Mouse (Mus musculus): Measurements from ENCODE around the gene Per2.

DNA sequence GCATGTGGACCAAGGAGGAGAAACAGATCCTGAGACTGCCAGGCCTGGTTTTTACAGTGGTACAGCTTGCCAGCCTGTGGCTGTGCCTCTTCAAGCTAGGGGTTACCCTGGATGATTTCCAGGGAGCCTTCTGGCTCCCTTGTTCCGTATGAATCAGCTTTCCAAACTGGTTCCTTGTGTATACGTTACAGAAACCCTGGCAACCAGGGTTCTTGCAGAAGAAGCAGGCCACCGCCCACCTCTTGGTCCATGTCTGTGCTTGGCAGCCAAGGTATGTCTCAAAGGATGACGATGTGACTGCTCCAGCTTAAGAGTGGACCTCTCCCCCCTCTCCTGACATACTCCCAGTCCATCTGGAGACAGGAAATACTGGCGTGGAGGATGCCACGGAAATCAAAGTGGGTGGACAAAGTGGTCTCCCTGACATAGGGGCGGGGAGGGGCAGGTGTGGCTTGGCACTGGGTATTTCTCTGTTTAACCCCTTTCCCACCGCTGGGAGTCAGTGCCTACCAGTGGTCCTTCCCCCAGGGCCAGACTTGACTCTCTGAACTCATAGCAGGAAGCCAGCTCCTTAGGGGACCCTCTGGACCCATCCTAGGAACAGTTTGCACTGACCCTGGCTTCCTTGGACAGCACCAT lies 782 bp downstream of the Per2 start:
- TF ChIP-seq CTCF (IDR thresholded peaks at IDR 0.05; ENCODE audit: control insufficient read depth, insufficient read depth, insufficient read length) (no peak), MYOD1 (IDR thresholded peaks at IDR 0.05; ENCODE audit: control insufficient read depth, insufficient read length, low read depth) (no peak), MAX (IDR thresholded peaks at IDR 0.05) (no peak), MYOG (IDR thresholded peaks at IDR 0.05; ENCODE audit: control insufficient read depth, extremely low read depth, insufficient read length) (no peak), USF1 (IDR thresholded peaks at IDR 0.05; ENCODE audit: low read depth) (no peak)
